Mouse (Mus musculus): ENCODE measurements around the gene Pax5. TPM values are rescaled to one million over a fixed set of nuclear protein-coding genes. Genes with fewer than 3 reads are reported as not detected.

Pax5 gene
- polyA plus RNA-seq, 1 experiment from 2014 or later = 8.5 TPM

- no peak overlapping the region for H3K27ac ChIP-seq
- peak overlapping the region; percentile 50; the same call in 1 of the 2 replicates for H3K9ac ChIP-seq
- ATAC-seq (ENCODE audit: low FRiP score) = peak; percentile 23; the same call in 1 of the 2 replicates
- no peaks in the 10 kb centered on the region for H3K36me3 ChIP-seq
- H3K4me2 ChIP-seq (replicated peaks) = peak overlapping the region; percentile 39
- H3K4me1 ChIP-seq = peaks cover 11% of the 10 kb centered on the region
- 0% methylated on average over 19 of the region's 19 CpGs for WGBS
- H3K27me3 ChIP-seq = peaks cover 88% of the 10 kb centered on the region
- H3K9me3 ChIP-seq (replicated peaks) = no peaks in the 10 kb centered on the region
- H3K4me3 ChIP-seq = peak overlapping the region; percentile 25
Observed at GRCm38 (mm10) chr4:44713554-44714051, 3.3 kb upstream of the Pax5 start.

- under 1% methylated on average over 50 of the region's 50 CpGs for WGBS
- Histone ChIP-seq H3K9ac (peak overlapping the region; percentile 50), H3K4me3 (peak overlapping the region; percentile 25), H3K9me3 (replicated peaks) (no peaks in the 10 kb centered on the region), H3K36me3 (no peaks in the 10 kb centered on the region), H3K27ac (no peak overlapping the region), H3K27me3 (peaks cover 88% of the 10 kb centered on the region), H3K4me2 (replicated peaks) (peak overlapping the region; percentile 39), H3K4me1 (peaks cover 11% of the 10 kb centered on the region)
- no peak for ATAC-seq (ENCODE audit: low FRiP score)
Observed at GRCm38 (mm10) chr4:44712786-44713553, 2.7 kb upstream of the Pax5 start.

GRCm38 (mm10) chr4:44712051-44712700 is 1.9 kb upstream of the Pax5 start:
- Histone ChIP-seq H3K4me1 (peaks cover 11% of the 10 kb centered on the region), H3K27me3 (peaks cover 88% of the 10 kb centered on the region), H3K36me3 (no peaks in the 10 kb centered on the region), H3K9me3 (replicated peaks) (no peaks in the 10 kb centered on the region), H3K27ac (no peak overlapping the region), H3K4me2 (replicated peaks) (peak overlapping the region; percentile 39), H3K9ac (no peak overlapping the region), H3K4me3 (peak overlapping the region; percentile 15)
- WGBS = under 1% methylated on average over 25 of the region's 25 CpGs
- peak; percentile 3; the same call in 1 of the 2 replicates for ATAC-seq (ENCODE audit: low FRiP score)

- Histone ChIP-seq H3K4me3 (peak overlapping the region; percentile 15), H3K4me2 (replicated peaks) (peak overlapping the region; percentile 39), H3K27ac (no peak overlapping the region; the same call in 1 of the 2 replicates), H3K4me1 (peaks cover 11% of the 10 kb centered on the region), H3K9ac (0 out of 2 replicates have a peak overlapping the region, but pooled peaks have one; percentile 4), H3K36me3 (no peaks in the 10 kb centered on the region), H3K9me3 (replicated peaks) (no peaks in the 10 kb centered on the region), H3K27me3 (peaks cover 88% of the 10 kb centered on the region)
- WGBS = 3% methylated on average over 25 of the region's 25 CpGs
- no peak for ATAC-seq (ENCODE audit: low FRiP score)
Observed at GRCm38 (mm10) chr4:44711136-44711900, 1.0 kb upstream of the Pax5 start.

GRCm38 (mm10) chr4:44710701-44711097 is 412 bp upstream of the Pax5 start:
- under 1% methylated on average over 28 of the region's 30 CpGs for WGBS
- Histone ChIP-seq H3K36me3 (no peaks in the 10 kb centered on the region), H3K9me3 (replicated peaks) (no peaks in the 10 kb centered on the region), H3K4me1 (peaks cover 14% of the 10 kb centered on the region), H3K4me2 (replicated peaks) (0 out of 2 replicates have a peak overlapping the region, but pooled peaks have one; percentile 15), H3K27ac (peak overlapping the region; percentile 52; the same call in 1 of the 2 replicates), H3K27me3 (peaks cover 93% of the 10 kb centered on the region), H3K4me3 (peak overlapping the region; percentile 9; the same call in 1 of the 2 replicates), H3K9ac (no peak overlapping the region)
- no peak for ATAC-seq (ENCODE audit: low FRiP score)

GRCm38 (mm10) chr4:44709091-44709695 is 1.1 kb downstream of the Pax5 start:
- H3K27ac ChIP-seq = no peak overlapping the region
- no peak for ATAC-seq (ENCODE audit: low FRiP score)
- 0 out of 2 replicates have a peak overlapping the region, but pooled peaks have one; percentile 4 for H3K4me2 ChIP-seq (replicated peaks)
- no peak overlapping the region; the same call in 1 of the 2 replicates for H3K4me3 ChIP-seq
- peaks cover 93% of the 10 kb centered on the region for H3K27me3 ChIP-seq
- no peaks in the 10 kb centered on the region for H3K9me3 ChIP-seq (replicated peaks)
- H3K36me3 ChIP-seq = no peaks in the 10 kb centered on the region
- H3K4me1 ChIP-seq = peaks cover 16% of the 10 kb centered on the region
- no peak overlapping the region for H3K9ac ChIP-seq

- Histone ChIP-seq H3K4me2 (replicated peaks) (no peak overlapping the region; the same call in 1 of the 2 replicates), H3K27ac (no peak overlapping the region), H3K36me3 (no peaks in the 10 kb centered on the region), H3K27me3 (peaks cover 93% of the 10 kb centered on the region), H3K9ac (no peak overlapping the region), H3K4me1 (peaks cover 21% of the 10 kb centered on the region), H3K9me3 (replicated peaks) (no peaks in the 10 kb centered on the region), H3K4me3 (no peak overlapping the region)
- no peak for ATAC-seq (ENCODE audit: low FRiP score)
- WGBS = 56% methylated on average over 8 of the region's 8 CpGs
Observed at GRCm38 (mm10) chr4:44708311-44708710, 2.0 kb downstream of the Pax5 start.

GRCm38 (mm10) chr4:44706865-44707264 is 3.4 kb downstream of the Pax5 start:
- WGBS = 29% methylated on average over 1 of the region's 1 CpGs
- Histone ChIP-seq H3K4me2 (replicated peaks) (no peak overlapping the region), H3K9ac (no peak overlapping the region), H3K27me3 (peaks cover 96% of the 10 kb centered on the region), H3K9me3 (replicated peaks) (no peaks in the 10 kb centered on the region), H3K4me3 (no peak overlapping the region), H3K36me3 (no peaks in the 10 kb centered on the region), H3K4me1 (peaks cover 21% of the 10 kb centered on the region), H3K27ac (no peak overlapping the region)
- no peak for ATAC-seq (ENCODE audit: low FRiP score)

GRCm38 (mm10) chr4:44705967-44706366 is 4.3 kb downstream of the Pax5 start:
- Histone ChIP-seq H3K36me3 (no peaks in the 10 kb centered on the region), H3K4me1 (peaks cover 24% of the 10 kb centered on the region), H3K4me3 (no peak overlapping the region), H3K27ac (no peak overlapping the region), H3K9ac (no peak overlapping the region), H3K4me2 (replicated peaks) (peak overlapping the region; percentile 13; the same call in 1 of the 2 replicates), H3K9me3 (replicated peaks) (no peaks in the 10 kb centered on the region), H3K27me3 (peaks cover 96% of the 10 kb centered on the region)
- no peak for ATAC-seq (ENCODE audit: low FRiP score)
- 6% methylated on average over 7 of the region's 7 CpGs for WGBS

- Histone ChIP-seq H3K9me3 (replicated peaks) (no peaks in the 10 kb centered on the region), H3K9ac (no peak overlapping the region), H3K27me3 (peaks cover 98% of the 10 kb centered on the region), H3K4me1 (peaks cover 22% of the 10 kb centered on the region), H3K36me3 (no peaks in the 10 kb centered on the region), H3K27ac (no peak overlapping the region), H3K4me3 (peak overlapping the region; percentile 48; the same call in 1 of the 2 replicates), H3K4me2 (replicated peaks) (peak overlapping the region; percentile 70)
- no peak for ATAC-seq (ENCODE audit: low FRiP score)
- WGBS = 11% methylated on average over 3 of the region's 3 CpGs
Observed at GRCm38 (mm10) chr4:44705151-44705550, 5.1 kb downstream of the Pax5 start.

- Histone ChIP-seq H3K36me3 (no peaks in the 10 kb centered on the region), H3K27ac (0 out of 2 replicates have a peak overlapping the region, but pooled peaks have one; percentile 62), H3K9ac (peak overlapping the region; percentile 70), H3K4me3 (peak overlapping the region; percentile 48), H3K27me3 (peaks cover 98% of the 10 kb centered on the region), H3K4me1 (peaks cover 22% of the 10 kb centered on the region), H3K9me3 (replicated peaks) (no peaks in the 10 kb centered on the region), H3K4me2 (replicated peaks) (peak overlapping the region; percentile 70)
- peak; percentile 98 for ATAC-seq (ENCODE audit: low FRiP score)
- under 1% methylated on average over 38 of the region's 38 CpGs for WGBS
Observed at GRCm38 (mm10) chr4:44704369-44704745, 5.9 kb downstream of the Pax5 start.
